ENCODE assay signal across 13 mouse cellular contexts in genomic region chr5:3800881-3801280, GRCm38 (mm10). TPM values are rescaled to one million over a fixed set of nuclear protein-coding genes. Genes with fewer than 3 reads are reported as not detected.
DNase-seq lines count a peak whose midpoint lies in the region; ATAC-seq and TF ChIP-seq lines count a peak whose summit lies in the region.
"Had no signal": no experiment of that assay in that cellular context is flagged by ENCODE, and none has a peak within 500 bp of the region (broad histone marks: within the 10 kb centered on the region; RNA-seq: fewer than 3 reads in every experiment).

No protein-coding gene starts in this region.

- H3K27ac ChIP-seq in kidney, postnatal 0 days: no peak overlapping the region
- no peak overlapping the region for H3K27ac ChIP-seq in hindbrain, embryonic 16.5 days (ENCODE audit: low read depth, low read length)
- no peak overlapping the region for H3K27ac ChIP-seq in midbrain, postnatal 0 days (ENCODE audit: low read depth, low read length)

- peak overlapping the region; percentile 30; the same call in 1 of the 2 replicates for H3K4me2 ChIP-seq in kidney, postnatal 0 days (ENCODE audit: low read length)
- H3K4me2 ChIP-seq in hindbrain, embryonic 16.5 days (ENCODE audit: low read length): peak overlapping the region; percentile 44
- peak overlapping the region; percentile 35; the same call in 1 of the 2 replicates for H3K4me2 ChIP-seq in midbrain, postnatal 0 days (ENCODE audit: low read depth, low read length, poor library complexity, severe bottlenecking)

- WGBS in kidney, postnatal 0 days: 77% methylated on average over 4 of the region's 4 CpGs
- WGBS in hindbrain, embryonic 16.5 days: 80% methylated on average over 4 of the region's 4 CpGs
- 74% methylated on average over 4 of the region's 4 CpGs for WGBS in midbrain, postnatal 0 days

- H3K36me3 ChIP-seq in kidney, postnatal 0 days (ENCODE audit: insufficient read depth, low read length): no peaks in the 10 kb centered on the region
- H3K36me3 ChIP-seq in hindbrain, embryonic 16.5 days (ENCODE audit: control insufficient read depth, insufficient read depth, low read length): no peaks in the 10 kb centered on the region
- no peaks in the 10 kb centered on the region for H3K36me3 ChIP-seq in midbrain, postnatal 0 days (ENCODE audit: insufficient read depth, low read length)

- no peaks in the 10 kb centered on the region for H3K27me3 ChIP-seq in kidney, postnatal 0 days (ENCODE audit: insufficient read depth, low read length)
- no peaks in the 10 kb centered on the region for H3K27me3 ChIP-seq in hindbrain, embryonic 16.5 days (replicated peaks; ENCODE audit: control insufficient read depth, insufficient read depth, low read length)
- no peaks in the 10 kb centered on the region for H3K27me3 ChIP-seq in midbrain, postnatal 0 days (ENCODE audit: insufficient read depth, low read length)
- H3K27me3 ChIP-seq: Patski had no signal

- H3K4me3 ChIP-seq in kidney, postnatal 0 days (replicated peaks; ENCODE audit: low read depth, low read length): no peak overlapping the region
- H3K4me3 ChIP-seq in hindbrain, embryonic 16.5 days (ENCODE audit: low read length): no peak overlapping the region
- no peak overlapping the region for H3K4me3 ChIP-seq in midbrain, postnatal 0 days (ENCODE audit: low read depth, low read length)

- no peak for DNase-seq in kidney, postnatal 0 days (ENCODE audit: low spot score)
- DNase-seq in kidney, postnatal 25 days: no peak
- DNase-seq in midbrain, postnatal 0 days (ENCODE audit: low spot score): no peak
- no peak for DNase-seq in adrenal gland, postnatal 36 days
- no peak for DNase-seq in gastrocnemius, postnatal 25 days
- DNase-seq: heart, postnatal 4 days; right cerebral cortex, postnatal 4 days; thymus, adult 2 months had no signal

- no peak overlapping the region for H3K9ac ChIP-seq in kidney, postnatal 0 days (ENCODE audit: low read depth, low read length)
- no peak overlapping the region for H3K9ac ChIP-seq in hindbrain, embryonic 16.5 days (ENCODE audit: low read depth, low read length)
- H3K9ac ChIP-seq in midbrain, postnatal 0 days (replicated peaks; ENCODE audit: low read length, poor library complexity, severe bottlenecking): no peak overlapping the region

- no peaks in the 10 kb centered on the region for H3K4me1 ChIP-seq in kidney, postnatal 0 days (replicated peaks; ENCODE audit: insufficient read depth, low read length)
- H3K4me1 ChIP-seq in hindbrain, embryonic 16.5 days (ENCODE audit: control insufficient read depth, insufficient read depth, low read depth, low read length): peaks cover 12% of the 10 kb centered on the region
- H3K4me1 ChIP-seq in midbrain, postnatal 0 days (ENCODE audit: insufficient read depth, low read length): peaks cover 4% of the 10 kb centered on the region; the same call in 1 of the 2 replicates

- no peaks in the 10 kb centered on the region for H3K9me3 ChIP-seq in kidney, postnatal 0 days (replicated peaks; ENCODE audit: low read length)
- H3K9me3 ChIP-seq in hindbrain, embryonic 16.5 days (ENCODE audit: control insufficient read depth, low read length): no peaks in the 10 kb centered on the region
- no peaks in the 10 kb centered on the region for H3K9me3 ChIP-seq in midbrain, postnatal 0 days (ENCODE audit: low read length)

- no peak for ATAC-seq in kidney, postnatal 0 days (replicated peaks; ENCODE audit: low FRiP score, low read depth)
- ATAC-seq in activated CD4-positive, CD25-positive, alpha-beta regulatory T cell, adult 4 months: peak; percentile 19
- no peak for ATAC-seq in hindbrain, embryonic 16.5 days
- ATAC-seq in midbrain, postnatal 0 days (ENCODE audit: low FRiP score): no peak
- ATAC-seq: Patski had no signal

- no peak for TF ChIP-seq CTCF in kidney, postnatal 0 days (IDR thresholded peaks at IDR 0.05; ENCODE audit: low read depth)
- TF ChIP-seq CTCF in midbrain, postnatal 0 days (IDR thresholded peaks at IDR 0.05): no peak

RNA-seq across cellular contexts. Expression of gene Ankib1, which starts 1.8 kb away (rescaled TPM):
- 13.3 and 14.1 TPM in 2 replicates for polyA plus RNA-seq in kidney, postnatal 0 days (2015; fragmentation: Nextera tagmentation; extraction: Ambion mirVana)
- 10 to 100 TPM; 13.8 to 22.9 TPM for polyA plus RNA-seq in activated CD4-positive, CD25-positive, alpha-beta regulatory T cell, adult 4 months (2017; shearing (Covaris generic))
- polyA plus RNA-seq in hindbrain, embryonic 16.5 days (2015; fragmentation: Nextera tagmentation; extraction: Ambion mirVana): 15.4 and 15.6 TPM in 2 replicates
- total RNA-seq in midbrain, postnatal 0 days (2014; rRNA removed): 56.9 and 62.7 TPM in 2 replicates
- 12.3 and 16.0 TPM in 2 replicates for polyA plus RNA-seq in midbrain, postnatal 0 days (2015; fragmentation: Nextera tagmentation; extraction: Ambion mirVana)
- 10 to 100 TPM; 70.4 to 88.3 TPM for total RNA-seq in adrenal gland, postnatal 36 days (2021)
- 10 to 100 TPM; 14.5 to 17.3 TPM for total RNA-seq in gastrocnemius, postnatal 25 days (2021)

RNA-seq across cellular contexts. Expression of gene Krit1, which starts 2.1 kb away (rescaled TPM):
- polyA plus RNA-seq in kidney, postnatal 0 days (2015; fragmentation: Nextera tagmentation; extraction: Ambion mirVana): 36.7 and 39.4 TPM in 2 replicates
- 100 to 1,000 TPM in 1 of 2 experiments, 10 to 100 TPM in 1; 91.1 to 118 TPM for polyA plus RNA-seq in activated CD4-positive, CD25-positive, alpha-beta regulatory T cell, adult 4 months (2017; shearing (Covaris generic))
- polyA plus RNA-seq in hindbrain, embryonic 16.5 days (2015; fragmentation: Nextera tagmentation; extraction: Ambion mirVana): 43.2 and 46.0 TPM in 2 replicates
- total RNA-seq in midbrain, postnatal 0 days (2014; rRNA removed): 28.4 and 49.1 TPM in 2 replicates
- 28.7 and 34.2 TPM in 2 replicates for polyA plus RNA-seq in midbrain, postnatal 0 days (2015; fragmentation: Nextera tagmentation; extraction: Ambion mirVana)
- 10 to 100 TPM; 50.5 to 50.6 TPM for total RNA-seq in adrenal gland, postnatal 36 days (2021)
- total RNA-seq in gastrocnemius, postnatal 25 days (2021): 10 to 100 TPM; 14.5 to 15.3 TPM

RNA-seq across cellular contexts. Expression of gene Lrrd1, which starts 44.1 kb away (rescaled TPM):
- not detected in 2 replicates for polyA plus RNA-seq in kidney, postnatal 0 days (2015; fragmentation: Nextera tagmentation; extraction: Ambion mirVana)
- under 1 TPM in 1 of 2 experiments, not detected in 1; 0.20 TPM for polyA plus RNA-seq in activated CD4-positive, CD25-positive, alpha-beta regulatory T cell, adult 4 months (2017; shearing (Covaris generic))
- 0.13 and 0.19 TPM in 2 replicates for polyA plus RNA-seq in hindbrain, embryonic 16.5 days (2015; fragmentation: Nextera tagmentation; extraction: Ambion mirVana)
- total RNA-seq in midbrain, postnatal 0 days (2014; rRNA removed): not detected in 2 replicates
- 0.17 TPM in 1 of 2 replicates, not detected in the other for polyA plus RNA-seq in midbrain, postnatal 0 days (2015; fragmentation: Nextera tagmentation; extraction: Ambion mirVana)
- under 1 TPM in 1 of 2 experiments, not detected in 1; 0.10 TPM for total RNA-seq in adrenal gland, postnatal 36 days (2021)
- total RNA-seq in gastrocnemius, postnatal 25 days (2021): under 1 TPM in 1 of 2 experiments, not detected in 1; 0.08 TPM
- total RNA-seq: gastrocnemius, adult 18-20 months; left cerebral cortex, postnatal 14 days had no signal
